Mouse (Mus musculus): ENCODE results near the gene Tagln2. TPM values are rescaled to one million over a fixed set of nuclear protein-coding genes. Genes with fewer than 3 reads are reported as not detected.

The Tagln2 gene
- total and polyA plus RNA-seq, 3 experiments, result 100 to 581 (median 332) TPM

GRCm38 (mm10) chr1:172487859-172488258 is 12.0 kb upstream of the Tagln2 start:
- no peaks in the 10 kb centered on the region for H3K4me1 ChIP-seq (ENCODE audit: control insufficient read depth in 1 of 2, insufficient read depth in 2 of 2, low read length in 2 of 2)

GRCm38 (mm10) chr1:172488831-172489230 is 11.0 kb upstream of the Tagln2 start:
- H3K9ac ChIP-seq (ENCODE audit: control insufficient read depth, low read depth, low read length, poor library complexity, severe bottlenecking), result no peak overlapping the region
- TF ChIP-seq CTCF (IDR thresholded peaks at IDR 0.05 in 2 of 3, conservative IDR thresholded peaks at IDR 0.05 in 1 of 3; ENCODE audit: control insufficient read depth in 1 of 3, insufficient read depth in 1 of 3, low read depth in 2 of 3, low read length in 3 of 3, poor library complexity in 1 of 3, severe bottlenecking in 1 of 3) (no peak), POLR2AphosphoS5 (IDR thresholded peaks at IDR 0.05; ENCODE audit: borderline replicate concordance, low read depth, low read length) (no peak), MYB (IDR thresholded peaks at IDR 0.05; ENCODE audit: low read depth, low read length) (no peak), CHD1 (IDR thresholded peaks at IDR 0.05; ENCODE audit: low read depth, low read length) (no peak), NELFE (IDR thresholded peaks at IDR 0.05; ENCODE audit: low read depth, low read length) (no peak), CHD2 (IDR thresholded peaks at IDR 0.05; ENCODE audit: low read length) (no peak), MAX (IDR thresholded peaks at IDR 0.05; ENCODE audit: low read length) (no peak), MAZ (IDR thresholded peaks at IDR 0.05; ENCODE audit: low read depth, low read length) (no peak), EP300 (IDR thresholded peaks at IDR 0.05; ENCODE audit: low read depth in 1 of 2, low read length in 2 of 2) (no peak), KAT2A (conservative IDR thresholded peaks at IDR 0.05; ENCODE audit: low read depth, low read length) (no peak), USF2 (IDR thresholded peaks at IDR 0.05; ENCODE audit: borderline replicate concordance in 1 of 2, insufficient read depth in 1 of 2, low read depth in 1 of 2, low read length in 2 of 2) (no peak), ZC3H11A (IDR thresholded peaks at IDR 0.05; ENCODE audit: low read depth, low read length) (no peak), TBP (IDR thresholded peaks at IDR 0.05; ENCODE audit: low read depth, low read length) (no peak), NRF1 (IDR thresholded peaks at IDR 0.05; ENCODE audit: insufficient read depth, low read depth, low read length, poor library complexity, severe bottlenecking) (no peak), BHLHE40 (IDR thresholded peaks at IDR 0.05; ENCODE audit: borderline replicate concordance, low read depth, low read length) (no peak)
- DNase-seq (ENCODE audit: low read depth, low spot score), result no peak
- no peak overlapping the region for H3K27ac ChIP-seq (ENCODE audit: control insufficient read depth, low read depth, low read length)
- no peaks in the 10 kb centered on the region for H3K9me3 ChIP-seq (replicated peaks; ENCODE audit: insufficient read depth, low read length)
- H3K4me3 ChIP-seq (ENCODE audit: control insufficient read depth in 1 of 2, insufficient read depth in 1 of 2, low read depth in 2 of 2, low read length in 2 of 2), result no peak overlapping the region
- H3K4me1 ChIP-seq (ENCODE audit: control insufficient read depth in 1 of 2, insufficient read depth in 2 of 2, low read length in 2 of 2), result no peaks in the 10 kb centered on the region
- peaks cover 4 to 8% of the 10 kb centered on the region in 2 experiments; a peak in 3 of 4 replicates for H3K27me3 ChIP-seq (ENCODE audit: control insufficient read depth in 1 of 2, insufficient read depth in 2 of 2, low read length in 2 of 2)
- H3K36me3 ChIP-seq (ENCODE audit: control insufficient read depth in 1 of 2, insufficient read depth in 2 of 2, low read length in 2 of 2), result no peaks in the 10 kb centered on the region
- no peaks in the 10 kb centered on the region for H3K79me2 ChIP-seq (ENCODE audit: control insufficient read depth, insufficient read depth, low read length, poor library complexity)

More at GRCm38 (mm10) chr1:172487859-172488258, 12.0 kb upstream of the Tagln2 start:
- Histone ChIP-seq H3K27me3 (ENCODE audit: control insufficient read depth in 1 of 2, insufficient read depth in 2 of 2, low read length in 2 of 2) (peaks cover 4 to 11% of the 10 kb centered on the region in 2 experiments; a peak in 3 of 4 replicates), H3K79me2 (ENCODE audit: control insufficient read depth, insufficient read depth, low read length, poor library complexity) (no peaks in the 10 kb centered on the region), H3K4me3 (ENCODE audit: control insufficient read depth in 1 of 2, insufficient read depth in 1 of 2, low read depth in 2 of 2, low read length in 2 of 2) (no peak overlapping the region), H3K9me3 (replicated peaks; ENCODE audit: insufficient read depth, low read length) (no peaks in the 10 kb centered on the region), H3K9ac (ENCODE audit: control insufficient read depth, low read depth, low read length, poor library complexity, severe bottlenecking) (no peak overlapping the region), H3K36me3 (ENCODE audit: control insufficient read depth in 1 of 2, insufficient read depth in 2 of 2, low read length in 2 of 2) (no peaks in the 10 kb centered on the region), H3K27ac (ENCODE audit: control insufficient read depth, low read depth, low read length) (no peak overlapping the region)
- no peak for DNase-seq (ENCODE audit: low read depth, low spot score)
- no peak for TF ChIP-seq ZC3H11A (IDR thresholded peaks at IDR 0.05; ENCODE audit: low read depth, low read length)
- no peak for TF ChIP-seq ZNF384 (IDR thresholded peaks at IDR 0.05; ENCODE audit: low read depth, low read length)
- no peak for TF ChIP-seq GATA1 (IDR thresholded peaks at IDR 0.05; ENCODE audit: low read depth, low read length)
- TF ChIP-seq POLR2AphosphoS2 (IDR thresholded peaks at IDR 0.05; ENCODE audit: low read length), result no peak
- no peak for TF ChIP-seq HCFC1 (IDR thresholded peaks at IDR 0.05; ENCODE audit: low read depth, low read length)

Measured in MEL (cell line).